Mouse (Mus musculus) adrenal gland, postnatal 14 days (tissue): ENCODE data around the gene Fam135a. TPM values are rescaled to one million over a fixed set of nuclear protein-coding genes. Genes with fewer than 3 reads are reported as not detected.
A peak's percentile ranks its signal among the peaks of the same experiment; 100 is the strongest.
"Not testable (repeated sequence)": the region's sequence is repeated elsewhere in the genome, so short reads cannot be mapped to it uniquely, and the experiment has no call there.

Experiments
- DNase-seq: peaks from one replicate; pipeline ENCODE4 v3.0.0; 2021; ENCODE audit warnings: mixed read lengths
- total RNA-seq: library from RNA; stranded (reverse); gene quantifications from 2 replicates; pipeline ENCODE4 v1.2.3, GENCODE M21; 2021

Gene Fam135a
- total RNA-seq, 1 experiment from 2014 or later = 18.8 TPM

- DNase-seq = no peak
These were observed 31.3 kb downstream of the Fam135a start for GRCm38 (mm10) chr1:24068830-24069229.

GRCm38 (mm10) chr1:24066706-24067105 lies 33.4 kb downstream of the Fam135a start:
- DNase-seq = no peak

DNA sequence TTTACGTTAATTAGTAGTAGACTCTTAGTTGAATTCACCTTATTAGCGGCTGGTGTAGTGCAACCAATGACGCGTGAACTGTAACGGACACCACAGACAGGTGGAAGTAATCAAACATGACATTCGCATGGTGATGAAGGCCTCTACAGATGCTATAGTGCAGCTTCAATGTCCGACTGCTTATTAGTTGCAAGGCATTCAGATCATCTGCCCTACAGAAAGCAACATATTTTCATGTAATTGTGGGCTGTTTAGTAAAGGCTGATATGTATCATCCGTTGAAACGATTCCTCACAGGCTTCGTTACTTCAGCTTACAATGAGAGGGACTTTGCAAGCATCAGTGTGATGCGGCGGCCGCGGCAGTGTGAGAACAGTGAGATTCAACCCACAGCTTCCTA lies 44.4 kb downstream of the Fam135a start:
- no peak for DNase-seq

DNA sequence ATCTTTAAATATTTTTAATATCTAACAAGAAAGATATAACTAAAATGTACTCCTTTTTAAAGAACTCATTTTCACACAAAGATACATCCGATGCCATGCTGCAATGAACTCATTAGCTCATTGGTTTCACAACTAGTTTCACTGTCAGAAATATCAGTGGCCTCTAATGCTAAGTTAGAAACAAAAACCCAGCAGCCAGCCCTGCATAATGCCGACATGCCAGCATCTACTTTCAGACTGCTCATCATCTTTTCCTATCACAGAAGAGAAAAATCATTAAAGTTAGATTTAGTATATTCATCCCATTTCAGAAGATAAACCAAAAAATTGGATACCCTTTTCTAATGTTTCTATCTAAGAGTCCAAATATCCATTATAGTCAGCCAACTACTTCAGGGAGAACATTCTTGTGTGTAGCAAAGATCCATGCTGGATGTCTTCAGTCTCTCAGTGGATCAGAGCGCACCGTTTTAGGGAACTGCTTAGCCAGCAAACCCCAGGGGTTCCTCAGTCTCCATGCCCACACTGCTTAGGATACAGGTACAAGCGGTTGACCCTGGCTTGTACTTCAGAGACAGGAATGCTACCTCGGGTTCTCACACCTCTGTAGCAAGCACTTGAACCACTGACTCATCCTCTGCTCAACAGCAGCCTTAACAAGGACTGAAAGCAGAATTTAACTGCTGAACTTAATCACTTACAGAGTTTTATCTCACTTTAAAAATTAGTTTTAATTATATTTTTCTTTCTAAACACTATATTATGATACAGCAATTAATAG lies 53.2 kb downstream of the Fam135a start:
- no peak for DNase-seq

DNA sequence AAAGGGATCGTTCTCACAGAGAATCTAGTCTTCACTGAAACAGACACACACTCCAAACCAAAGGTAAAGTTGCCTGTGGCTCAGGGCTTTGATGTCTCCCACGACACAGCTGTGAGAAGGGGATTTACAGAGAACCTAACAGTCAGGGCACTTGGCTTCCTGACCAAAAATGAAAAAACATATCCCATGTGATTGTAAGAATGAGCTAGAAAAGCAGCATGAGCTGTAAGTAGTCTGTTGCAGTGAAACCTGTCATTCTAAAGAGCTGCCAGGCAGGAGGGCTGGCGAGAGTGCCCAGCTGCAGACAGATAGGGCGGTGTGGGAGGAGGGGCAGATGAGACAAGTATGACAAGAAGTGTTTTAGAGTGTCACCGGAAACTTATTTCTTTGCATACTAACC lies 54.5 kb downstream of the Fam135a start:
- no peak for DNase-seq

GRCm38 (mm10) chr1:24043007-24043406 lies 57.1 kb downstream of the Fam135a start:
- DNase-seq = no peak

DNA sequence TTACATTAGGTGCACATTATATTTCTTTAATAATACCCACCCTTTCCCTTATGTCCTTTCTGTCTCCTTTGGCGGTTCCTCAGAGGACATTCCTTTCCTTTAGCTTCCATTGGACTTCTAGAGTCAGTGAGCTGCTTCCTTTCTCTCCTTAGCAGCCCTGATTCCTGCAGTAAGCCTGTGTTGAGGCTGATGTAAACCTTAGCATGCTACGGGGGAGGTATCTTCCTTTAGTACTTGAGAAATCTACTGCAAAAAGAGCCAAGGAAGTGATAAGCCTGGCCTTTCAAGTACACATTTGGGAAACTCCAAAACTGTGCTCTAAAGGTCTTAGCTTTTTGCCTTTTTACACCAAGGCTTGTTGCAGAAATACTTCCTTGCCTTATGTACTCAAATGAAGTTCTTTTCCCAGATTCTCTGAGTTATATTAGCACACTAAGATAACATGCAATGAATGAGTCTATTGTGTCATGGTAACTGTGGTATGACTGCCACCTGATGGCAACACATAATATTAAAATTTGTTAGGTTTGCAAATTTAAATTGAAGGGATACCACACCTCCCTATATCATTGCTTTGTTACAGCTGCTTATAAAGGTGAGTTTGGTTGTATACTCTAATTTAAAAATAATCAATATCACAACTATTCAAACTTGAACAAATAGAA lies 66.2 kb downstream of the Fam135a start:
- DNase-seq = no peak

DNA sequence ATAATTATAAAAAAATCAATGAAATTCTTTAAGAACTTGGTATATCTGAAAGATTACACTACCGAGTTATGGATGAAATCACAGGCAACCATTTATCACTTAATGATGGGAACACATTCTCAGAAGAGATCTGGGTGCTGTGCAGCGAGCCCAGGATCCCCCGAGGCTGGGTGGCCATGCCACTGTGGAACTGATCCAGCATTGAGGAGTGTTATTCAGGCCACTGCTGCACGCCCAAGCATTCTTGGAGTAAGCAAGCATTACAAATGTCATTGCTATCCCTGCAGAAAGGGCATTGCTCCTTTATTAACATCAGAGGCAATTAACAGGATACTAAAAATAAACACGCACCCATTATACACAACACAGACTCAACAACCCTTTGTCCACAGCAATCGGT lies 89.3 kb downstream of the Fam135a start:
- DNase-seq = peak; percentile 17

DNA sequence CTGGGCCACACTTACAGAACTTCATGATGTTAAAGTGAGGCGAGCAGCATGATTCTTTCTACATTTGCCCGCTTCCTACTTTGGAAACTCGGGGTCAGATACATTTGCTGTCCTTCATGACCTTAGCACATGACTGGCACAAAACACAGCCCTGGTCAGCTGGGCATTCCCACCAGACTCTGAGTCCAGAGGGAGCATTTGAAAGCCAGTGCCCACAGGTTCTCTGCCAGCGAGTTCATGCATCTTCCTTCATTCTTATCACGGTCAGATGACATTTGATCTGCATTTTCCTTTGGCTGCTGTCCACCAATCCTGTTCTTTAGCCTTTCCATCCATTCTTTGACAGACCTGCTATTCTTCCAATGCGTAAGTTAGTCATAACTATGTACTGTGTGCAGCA lies 90.1 kb downstream of the Fam135a start:
- DNase-seq = peak; percentile 44

DNA sequence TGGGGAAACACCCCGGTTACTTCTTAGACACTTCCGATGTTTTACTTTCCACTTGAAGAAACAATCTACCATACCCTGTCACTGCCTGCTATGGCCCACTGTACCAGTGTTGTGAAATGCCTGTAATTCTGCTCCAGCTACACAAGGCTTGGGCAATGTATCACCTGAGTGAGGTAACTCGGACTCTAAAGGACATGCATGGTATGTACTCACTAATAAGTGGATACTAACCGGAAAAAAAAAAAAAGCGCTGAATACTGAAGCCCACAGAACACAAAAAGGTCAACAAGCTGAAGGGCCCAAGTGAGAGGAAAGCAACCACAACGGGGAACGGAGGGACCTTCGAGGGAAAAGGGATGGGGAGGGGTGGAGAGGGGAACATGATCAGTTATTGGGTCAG lies 92.5 kb downstream of the Fam135a start:
- no peak for DNase-seq

DNA sequence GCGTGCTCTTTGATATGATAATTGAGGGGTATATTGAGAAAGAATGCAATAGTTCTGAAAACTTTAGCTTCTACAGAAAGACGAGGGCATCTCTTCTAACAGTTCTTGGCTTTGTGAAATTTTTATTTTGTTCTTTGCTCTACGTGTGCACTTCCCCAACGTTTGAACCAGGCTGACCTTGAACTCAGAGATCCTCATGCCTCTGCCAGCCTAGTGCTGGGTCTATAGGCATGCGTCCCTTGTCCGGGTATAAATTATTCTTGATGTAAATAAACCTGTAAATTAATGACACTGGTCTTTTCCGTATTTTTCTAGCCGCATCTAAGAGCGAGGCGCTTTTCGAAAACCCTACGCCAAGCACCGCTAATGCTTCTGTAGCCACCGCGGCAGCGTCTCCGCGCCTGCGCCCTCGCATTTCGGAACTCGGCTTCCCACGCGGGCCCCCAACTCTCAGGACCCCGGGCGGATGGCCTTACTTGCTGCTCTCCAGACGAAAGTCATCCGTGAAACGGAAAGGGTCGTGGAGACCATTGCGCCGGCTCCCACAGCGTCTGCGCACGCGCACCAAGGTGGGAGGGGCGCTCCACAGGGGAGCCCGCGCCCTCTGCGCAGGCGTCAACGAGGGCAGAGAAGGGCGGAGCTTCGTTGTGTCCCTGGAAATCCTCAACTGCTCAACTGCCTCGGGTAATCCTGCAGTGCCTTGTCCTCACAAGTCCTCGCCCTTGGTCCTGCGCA lies 94.9 kb downstream of the Fam135a start, which contains the start of gene Sdhaf4:
Gene Sdhaf4 (minus strand): TSS at position 587 of the 735 bp plus-strand sequence.
- DNase-seq = peak; percentile 96

DNA sequence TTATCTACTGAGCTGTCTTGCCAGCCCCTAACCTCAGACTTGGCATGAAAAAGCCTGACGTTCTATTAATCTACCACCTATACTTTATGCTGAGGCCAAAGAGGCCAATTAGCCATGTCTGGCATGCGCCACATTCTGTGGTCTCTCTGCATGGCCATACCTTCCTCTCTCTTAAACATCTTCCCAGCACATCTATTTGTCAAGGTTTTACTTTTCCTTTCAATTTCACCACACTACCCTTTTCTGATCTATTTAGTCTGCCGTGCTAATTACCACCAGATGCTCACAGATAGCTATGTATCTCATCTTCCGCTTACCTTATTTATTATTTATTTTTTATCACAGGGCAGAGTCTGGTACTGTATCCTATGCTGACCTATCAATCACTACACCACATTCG lies 100.8 kb downstream of the Fam135a start:
- DNase-seq = no peak

DNA sequence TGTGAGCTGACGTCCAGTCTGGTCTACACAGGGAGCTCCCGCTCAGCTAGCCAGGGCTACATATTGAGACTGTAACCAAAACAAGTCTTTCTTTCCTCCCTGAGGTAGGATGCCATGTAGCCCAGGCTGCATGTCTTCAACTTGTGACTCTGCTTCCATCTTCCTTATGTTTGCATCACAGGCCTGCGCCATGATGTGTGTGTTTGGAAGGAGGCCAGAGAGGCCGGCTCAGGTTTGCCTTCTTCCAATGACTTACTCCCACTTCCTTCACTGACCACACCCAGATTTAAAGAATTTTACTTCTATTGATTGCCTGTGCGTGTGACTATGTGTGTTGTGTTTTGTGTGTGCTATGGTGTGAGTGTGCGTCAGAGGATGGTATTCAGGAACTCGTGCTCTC lies 101.3 kb downstream of the Fam135a start:
- DNase-seq = no peak

- DNase-seq = no peak
These were observed 101.9 kb downstream of the Fam135a start for GRCm38 (mm10) chr1:23998120-23998810.

DNA sequence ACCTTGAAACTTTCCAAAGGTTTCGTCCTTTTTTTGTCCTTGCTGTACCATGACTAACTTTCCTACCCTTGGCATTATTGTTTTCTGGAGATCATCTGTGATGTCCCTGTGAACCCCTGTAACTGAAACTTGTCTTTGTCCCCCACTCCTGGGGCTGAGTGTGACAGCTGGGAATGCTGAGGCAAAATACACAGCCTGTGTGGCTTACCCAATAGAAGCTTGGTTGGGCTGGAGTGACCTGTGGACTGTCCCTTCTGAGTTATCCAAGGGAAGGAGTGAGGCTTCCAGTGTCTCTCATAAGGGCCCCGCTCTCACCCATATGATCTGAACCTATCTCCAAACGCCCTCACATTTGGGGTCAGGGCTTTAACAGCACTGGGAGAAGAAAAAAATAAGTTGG lies 102.6 kb downstream of the Fam135a start:
- DNase-seq = no peak

DNA sequence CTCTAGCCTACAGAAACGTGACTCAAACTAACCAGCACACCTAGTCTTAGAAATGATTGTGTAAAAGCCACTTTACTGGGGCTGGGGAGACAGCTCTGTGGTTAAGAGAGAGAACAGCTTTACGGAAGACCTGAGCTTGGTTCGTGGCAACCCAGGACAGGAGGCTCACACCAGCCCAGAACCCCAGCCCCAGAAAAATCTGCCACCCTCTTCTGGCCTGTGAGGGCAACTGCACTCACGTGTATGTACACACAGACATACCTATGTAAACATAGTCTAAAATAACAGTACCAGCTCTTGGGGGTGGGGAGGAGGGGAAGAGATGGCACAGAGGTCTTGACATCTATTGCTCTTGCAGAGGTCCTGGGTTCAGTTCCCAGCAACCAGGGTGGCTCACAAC lies 104.7 kb downstream of the Fam135a start:
- no peak for DNase-seq

DNA sequence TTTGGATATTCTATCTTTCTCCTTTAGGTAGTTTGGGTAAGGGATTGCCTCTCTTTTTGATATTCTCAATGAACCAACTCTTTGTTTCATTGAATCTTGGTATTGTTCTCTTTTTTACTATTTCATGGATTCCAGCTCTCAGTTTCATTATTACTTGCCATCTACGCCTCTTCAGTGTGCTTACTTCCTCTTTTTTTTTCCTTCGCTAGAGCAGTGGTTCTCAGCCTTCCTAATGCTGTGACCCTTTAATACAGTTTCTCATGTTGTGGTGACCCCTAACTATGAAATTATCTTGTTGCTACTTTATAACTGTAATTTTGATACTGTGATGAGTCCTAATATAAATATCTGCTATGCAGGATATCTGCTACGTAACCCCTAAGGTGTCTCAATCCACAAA lies 117.0 kb downstream of the Fam135a start:
- no peak for DNase-seq

DNA sequence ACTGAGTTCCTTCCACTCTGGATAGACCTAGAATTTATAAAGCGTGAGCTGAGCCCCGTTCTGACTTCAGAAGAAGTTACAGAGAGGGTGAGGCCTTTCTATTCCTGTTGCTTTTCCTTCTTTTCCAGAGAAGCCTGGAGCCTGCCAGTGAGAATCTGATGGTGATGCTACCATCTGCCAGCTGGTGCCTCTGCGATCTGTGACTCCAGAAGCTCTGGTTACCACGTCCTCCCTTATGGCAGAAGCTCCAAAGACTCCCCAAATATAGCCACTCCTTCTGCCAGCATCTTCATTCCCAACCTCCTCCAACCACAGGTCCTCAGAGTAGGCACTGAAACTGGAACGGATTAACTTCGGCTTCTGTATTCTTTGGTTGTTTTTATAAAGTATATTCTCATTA lies 121.9 kb downstream of the Fam135a start:
- no peak for DNase-seq

DNA sequence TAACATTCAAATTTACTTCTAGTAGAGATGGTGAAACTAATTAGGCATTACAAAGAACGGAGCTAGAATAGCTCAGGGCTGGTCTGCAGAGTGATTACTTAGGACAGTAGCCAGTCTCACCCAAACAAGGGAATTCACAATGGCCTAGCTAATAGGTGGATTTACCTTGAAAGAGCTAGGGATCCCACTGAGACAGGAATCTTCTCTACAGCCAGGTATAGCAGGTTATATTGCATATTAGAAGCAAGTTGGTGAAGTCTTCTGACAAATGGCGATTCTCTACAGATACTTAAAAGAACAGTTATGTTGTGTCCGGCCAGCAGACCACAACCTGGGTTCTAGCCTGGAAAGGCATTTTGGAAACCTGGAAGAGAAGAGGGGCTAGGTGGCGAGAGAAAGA lies 129.0 kb downstream of the Fam135a start:
- DNase-seq = not testable (repeated sequence)

- DNase-seq = no peak
These were observed 132.0 kb downstream of the Fam135a start for GRCm38 (mm10) chr1:23968027-23968725.

- DNase-seq = no peak
These were observed 133.9 kb downstream of the Fam135a start for GRCm38 (mm10) chr1:23966226-23966625.
